Mouse (Mus musculus): ENCODE data around the gene Sytl3.

Gene Sytl3

GRCm38 (mm10) chr17:6736306-6737272 is 77.7 kb downstream of the Sytl3 start:
- DNase-seq (ENCODE audit: low spot score in 2 of 2): no peak

- peak in 1 of 2 experiments; percentile 56 for DNase-seq (ENCODE audit: low spot score in 2 of 2)
Measured at GRCm38 (mm10) chr17:6737273-6737997, 78.5 kb downstream of the Sytl3 start.

GRCm38 (mm10) chr17:6738836-6739235 is 79.9 kb downstream of the Sytl3 start:
- DNase-seq (ENCODE audit: low spot score in 2 of 2): peak in 1 of 2 experiments; percentile 6

- DNase-seq (ENCODE audit: low spot score in 2 of 2): peak; percentile 10 to 55
Measured at GRCm38 (mm10) chr17:6739266-6739665, 80.4 kb downstream of the Sytl3 start.

GRCm38 (mm10) chr17:6739756-6740155 is 80.9 kb downstream of the Sytl3 start:
- DNase-seq (ENCODE audit: low spot score in 2 of 2): no peak

- peak in 1 of 2 experiments; percentile 59 for DNase-seq (ENCODE audit: low spot score in 2 of 2)
Measured at GRCm38 (mm10) chr17:6740331-6741170, 81.7 kb downstream of the Sytl3 start.

GRCm38 (mm10) chr17:6741271-6741670 is 82.4 kb downstream of the Sytl3 start:
- DNase-seq (ENCODE audit: low spot score in 2 of 2): no peak

- no peak for DNase-seq (ENCODE audit: low spot score in 2 of 2)
Measured at GRCm38 (mm10) chr17:6742083-6743038, 83.5 kb downstream of the Sytl3 start.

GRCm38 (mm10) chr17:6743039-6743575 is 84.2 kb downstream of the Sytl3 start:
- DNase-seq (ENCODE audit: low spot score in 2 of 2): no peak

- no peak for DNase-seq (ENCODE audit: low spot score in 2 of 2)
Measured at GRCm38 (mm10) chr17:6743787-6744239, 84.9 kb downstream of the Sytl3 start.

- DNase-seq (ENCODE audit: low spot score in 2 of 2): no peak
Measured at GRCm38 (mm10) chr17:6744366-6744765, 85.5 kb downstream of the Sytl3 start.

- DNase-seq (ENCODE audit: low spot score in 2 of 2): no peak
Measured at GRCm38 (mm10) chr17:6744871-6745270, 86.0 kb downstream of the Sytl3 start.

GRCm38 (mm10) chr17:6745503-6745902 is 86.6 kb downstream of the Sytl3 start:
- no peak for DNase-seq (ENCODE audit: low spot score in 2 of 2)

GRCm38 (mm10) chr17:6745975-6746374 is 87.1 kb downstream of the Sytl3 start:
- no peak for DNase-seq (ENCODE audit: low spot score in 2 of 2)

GRCm38 (mm10) chr17:6746452-6747231 is 87.7 kb downstream of the Sytl3 start:
- DNase-seq (ENCODE audit: low spot score in 2 of 2): peak in 1 of 2 experiments; percentile 55

- no peak for DNase-seq (ENCODE audit: low spot score in 2 of 2)
Measured at GRCm38 (mm10) chr17:6747478-6747877, 88.6 kb downstream of the Sytl3 start.

- DNase-seq (ENCODE audit: low spot score in 2 of 2): no peak
Measured at GRCm38 (mm10) chr17:6748779-6749464, 90.0 kb downstream of the Sytl3 start.

GRCm38 (mm10) chr17:6751221-6751859 is 92.4 kb downstream of the Sytl3 start:
- DNase-seq (ENCODE audit: low spot score in 2 of 2): no peak
